ENCODE assay signal across 18 mouse cellular contexts in the genomic region with DNA sequence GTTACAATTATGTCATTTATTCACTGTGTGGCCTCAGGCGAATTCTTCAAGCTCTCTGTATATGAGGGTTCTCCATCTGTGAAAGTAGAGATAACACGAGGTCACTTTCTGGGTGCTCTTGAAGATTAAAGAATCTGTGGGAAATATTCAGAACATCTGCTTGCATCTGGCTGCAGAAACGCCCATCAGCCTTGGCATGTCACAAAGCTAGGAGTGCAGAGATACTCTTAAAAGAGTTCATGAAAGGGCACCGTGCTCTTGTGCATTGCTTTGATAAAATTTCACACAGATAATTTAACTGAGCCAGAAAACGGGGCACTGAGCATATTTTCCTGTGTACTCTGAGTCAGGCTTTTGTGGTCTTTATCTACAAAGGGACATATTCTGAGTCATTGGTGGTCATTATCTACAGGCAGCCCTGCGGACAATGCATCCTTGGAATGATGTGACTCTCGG. TPM values are rescaled to one million over a fixed set of nuclear protein-coding genes. Genes with fewer than 3 reads are reported as not detected.
A peak's percentile ranks its signal among the peaks of the same experiment; 100 is the strongest.
DNase-seq lines count a peak whose midpoint lies in the region; ATAC-seq and TF ChIP-seq lines count a peak whose summit lies in the region.
"Had no signal": no experiment of that assay in that cellular context is flagged by ENCODE, and none has a peak within 500 bp of the region (broad histone marks: within the 10 kb centered on the region; RNA-seq: fewer than 3 reads in every experiment).

No protein-coding gene starts in this region.

- 58% methylated on average over 7 of the region's 7 CpGs for WGBS in stomach, embryonic 15.5 days
- WGBS in stomach, postnatal 0 days, result 58% methylated on average over 7 of the region's 7 CpGs
- 23% methylated on average over 7 of the region's 7 CpGs for WGBS in liver, embryonic 13.5 days (ENCODE audit: insufficient replicate concordance)

- ATAC-seq in stomach, embryonic 15.5 days (ENCODE audit: insufficient read depth, low FRiP score, low read depth), result peak; percentile 63; the same call in 1 of the 2 replicates
- ATAC-seq in stomach, postnatal 0 days (ENCODE audit: low FRiP score, low TSS enrichment), result no peak
- ATAC-seq in liver, embryonic 13.5 days (ENCODE audit: low read depth), result peak; percentile 91
- ATAC-seq: forebrain, embryonic 14.5 days; intestine, postnatal 0 days; lung, postnatal 0 days had no signal

- no peak overlapping the region for H3K4me2 ChIP-seq in stomach, embryonic 15.5 days
- H3K4me2 ChIP-seq in stomach, postnatal 0 days (replicated peaks; ENCODE audit: low read depth), result no peak overlapping the region
- peak overlapping the region; percentile 49 for H3K4me2 ChIP-seq in liver, embryonic 13.5 days
- H3K4me2 ChIP-seq: embryonic facial prominence, embryonic 13.5 days; heart, embryonic 13.5 days; hindbrain, embryonic 12.5 days; limb, embryonic 12.5 days; midbrain, embryonic 12.5 days had no signal

- no peak overlapping the region for H3K9ac ChIP-seq in stomach, embryonic 15.5 days
- no peak overlapping the region for H3K9ac ChIP-seq in stomach, postnatal 0 days (ENCODE audit: low read length)
- no peak overlapping the region for H3K9ac ChIP-seq in liver, embryonic 13.5 days
- H3K9ac ChIP-seq: embryonic facial prominence, embryonic 13.5 days; heart, embryonic 13.5 days; hindbrain, embryonic 12.5 days; limb, embryonic 12.5 days; midbrain, embryonic 12.5 days had no signal

- TF ChIP-seq CTCF in stomach, postnatal 0 days (IDR thresholded peaks at IDR 0.05; ENCODE audit: low read depth), result no peak

- no peak for TF ChIP-seq EP300 in stomach, postnatal 0 days (optimal IDR thresholded peaks at IDR 0.05)

- no peaks in the 10 kb centered on the region for H3K9me3 ChIP-seq in stomach, embryonic 15.5 days
- H3K9me3 ChIP-seq in stomach, postnatal 0 days (ENCODE audit: control insufficient read depth, low read length), result no peaks in the 10 kb centered on the region
- H3K9me3 ChIP-seq in liver, embryonic 13.5 days (replicated peaks), result no peaks in the 10 kb centered on the region
- H3K9me3 ChIP-seq: embryonic facial prominence, embryonic 13.5 days; heart, embryonic 13.5 days; hindbrain, embryonic 12.5 days; limb, embryonic 12.5 days; midbrain, embryonic 12.5 days had no signal

- no peak overlapping the region for H3K4me3 ChIP-seq in stomach, embryonic 15.5 days (replicated peaks)
- no peak overlapping the region for H3K4me3 ChIP-seq in stomach, postnatal 0 days (ENCODE audit: low read depth, low read length)
- no peak overlapping the region for H3K4me3 ChIP-seq in liver, embryonic 13.5 days (replicated peaks)
- H3K4me3 ChIP-seq: embryonic facial prominence, embryonic 13.5 days; heart, embryonic 13.5 days; hindbrain, embryonic 12.5 days; limb, embryonic 12.5 days; midbrain, embryonic 12.5 days had no signal

- H3K4me1 ChIP-seq in stomach, embryonic 15.5 days, result no peaks in the 10 kb centered on the region
- no peaks in the 10 kb centered on the region for H3K4me1 ChIP-seq in stomach, postnatal 0 days (replicated peaks; ENCODE audit: control insufficient read depth, insufficient read depth)
- peaks cover 38% of the 10 kb centered on the region for H3K4me1 ChIP-seq in liver, embryonic 13.5 days (replicated peaks)
- H3K4me1 ChIP-seq: embryonic facial prominence, embryonic 13.5 days; heart, embryonic 13.5 days; limb, embryonic 12.5 days had no signal

- H3K36me3 ChIP-seq in stomach, embryonic 15.5 days, result no peaks in the 10 kb centered on the region
- H3K36me3 ChIP-seq in stomach, postnatal 0 days (ENCODE audit: control insufficient read depth, insufficient read depth, low read length), result no peaks in the 10 kb centered on the region
- H3K36me3 ChIP-seq in liver, embryonic 13.5 days, result no peaks in the 10 kb centered on the region
- H3K36me3 ChIP-seq: embryonic facial prominence, embryonic 13.5 days; heart, embryonic 13.5 days; hindbrain, embryonic 12.5 days; limb, embryonic 12.5 days; midbrain, embryonic 12.5 days had no signal

- H3K27me3 ChIP-seq in stomach, embryonic 15.5 days (replicated peaks), result no peaks in the 10 kb centered on the region
- no peaks in the 10 kb centered on the region for H3K27me3 ChIP-seq in stomach, postnatal 0 days (ENCODE audit: control insufficient read depth, insufficient read depth, low read length)
- H3K27me3 ChIP-seq in liver, embryonic 13.5 days, result no peaks in the 10 kb centered on the region
- H3K27me3 ChIP-seq: embryonic facial prominence, embryonic 13.5 days; heart, embryonic 13.5 days; hindbrain, embryonic 12.5 days; limb, embryonic 12.5 days; midbrain, embryonic 12.5 days had no signal

- H3K27ac ChIP-seq in stomach, embryonic 15.5 days, result no peak overlapping the region
- no peak overlapping the region for H3K27ac ChIP-seq in stomach, postnatal 0 days (replicated peaks)
- H3K27ac ChIP-seq in liver, embryonic 13.5 days, result peak overlapping the region; percentile 84
- H3K27ac ChIP-seq: embryonic facial prominence, embryonic 13.5 days; heart, embryonic 13.5 days; hindbrain, embryonic 12.5 days; limb, embryonic 12.5 days; midbrain, embryonic 12.5 days had no signal

- DNase-seq in adrenal gland, adult (ENCODE audit: inconsistent age in 2 of 2, low spot score in 1 of 2), result peak; percentile 27 to 49
- no peak for DNase-seq in adrenal gland, postnatal 36 days
- DNase-seq in stomach, postnatal 0 days (ENCODE audit: low spot score), result no peak
- peak; percentile 70 for DNase-seq in liver, embryonic 13.5 days
- DNase-seq in yolk sac, embryonic 10.5 days (ENCODE audit: low spot score), result peak; percentile 6
- no peak for DNase-seq in embryo, embryonic 9.5 days (ENCODE audit: extremely low spot score)
- DNase-seq in right cerebral cortex, postnatal 25 days, result no peak
- DNase-seq: cerebellum, adult 9-10 months; kidney, postnatal 14 days had no signal

RNA-seq across cellular contexts. Expression of a gene that starts 11.9 kb away (rescaled TPM):
- 1 to 10 TPM; 1.7 to 2.3 TPM for total RNA-seq in adrenal gland, postnatal 36 days (2021)
- polyA plus RNA-seq in stomach, embryonic 15.5 days (2015; fragmentation: Nextera tagmentation; extraction: Ambion mirVana), result 0.48 and 1.2 TPM in 2 replicates
- 0.39 and 0.42 TPM in 2 replicates for polyA plus RNA-seq in stomach, postnatal 0 days (2015; fragmentation: Nextera tagmentation; extraction: Ambion mirVana)
- 2.4 and 3.4 TPM in 2 replicates for polyA plus RNA-seq in liver, embryonic 13.5 days (2015; fragmentation: Nextera tagmentation; extraction: Ambion mirVana)
- polyA plus RNA-seq: hindbrain, embryonic 12.5 days had no signal

RNA-seq across cellular contexts. Expression of a gene that starts 27.7 kb away (rescaled TPM):
- total RNA-seq in adrenal gland, postnatal 36 days (2021), result 10 to 100 TPM; 11.0 to 15.1 TPM
- 46.3 and 47.4 TPM in 2 replicates for polyA plus RNA-seq in stomach, embryonic 15.5 days (2015; fragmentation: Nextera tagmentation; extraction: Ambion mirVana)
- polyA plus RNA-seq in stomach, postnatal 0 days (2015; fragmentation: Nextera tagmentation; extraction: Ambion mirVana), result 10.8 and 12.3 TPM in 2 replicates
- 40.2 and 47.3 TPM in 2 replicates for polyA plus RNA-seq in liver, embryonic 13.5 days (2015; fragmentation: Nextera tagmentation; extraction: Ambion mirVana)

RNA-seq across cellular contexts. Expression of a gene that starts 30.5 kb away (rescaled TPM):
- total RNA-seq in adrenal gland, postnatal 36 days (2021), result 10 to 100 TPM; 63.2 to 64.0 TPM
- 24.1 and 27.3 TPM in 2 replicates for polyA plus RNA-seq in stomach, embryonic 15.5 days (2015; fragmentation: Nextera tagmentation; extraction: Ambion mirVana)
- polyA plus RNA-seq in stomach, postnatal 0 days (2015; fragmentation: Nextera tagmentation; extraction: Ambion mirVana), result 15.6 and 16.7 TPM in 2 replicates
- polyA plus RNA-seq in liver, embryonic 13.5 days (2015; fragmentation: Nextera tagmentation; extraction: Ambion mirVana), result 6.8 and 7.1 TPM in 2 replicates

RNA-seq across cellular contexts. Expression of a gene that starts 43.4 kb away (rescaled TPM):
- 100 to 1,000 TPM in 1 of 2 experiments, 10 to 100 TPM in 1; 97.4 to 129 TPM for total RNA-seq in adrenal gland, postnatal 36 days (2021)
- polyA plus RNA-seq in stomach, embryonic 15.5 days (2015; fragmentation: Nextera tagmentation; extraction: Ambion mirVana), result 421 and 436 TPM in 2 replicates
- polyA plus RNA-seq in stomach, postnatal 0 days (2015; fragmentation: Nextera tagmentation; extraction: Ambion mirVana), result 599 and 659 TPM in 2 replicates
- 328 and 361 TPM in 2 replicates for polyA plus RNA-seq in liver, embryonic 13.5 days (2015; fragmentation: Nextera tagmentation; extraction: Ambion mirVana)

Comparison
In these comparisons a context has a peak if more than half of its experiments do, and no peak if none do; other contexts are left out.
1. DNase-seq: peak in adrenal gland, adult (2 of 2), liver, embryonic 13.5 days (single experiment) and yolk sac, embryonic 10.5 days (single experiment); none in adrenal gland, postnatal 36 days (0 of 2), stomach, postnatal 0 days (single experiment), embryo, embryonic 9.5 days (single experiment) and right cerebral cortex, postnatal 25 days (single experiment).